Mouse (Mus musculus): ENCODE measurements around the gene Emsy.

The Emsy gene

GRCm38 (mm10) chr7:98577461-98577860, 79.1 kb downstream of the Emsy start:
- DNase-seq (ENCODE audit: low read depth in 2 of 2, low spot score in 2 of 2), result no peak

- DNase-seq (ENCODE audit: low read depth in 2 of 2, low spot score in 2 of 2), result no peak
These were observed 80.8 kb downstream of the Emsy start for GRCm38 (mm10) chr7:98575651-98576239.

- DNase-seq (ENCODE audit: low read depth in 2 of 2, low spot score in 2 of 2), result no peak
These were observed 81.8 kb downstream of the Emsy start for GRCm38 (mm10) chr7:98574771-98575191.

GRCm38 (mm10) chr7:98574271-98574670, 82.3 kb downstream of the Emsy start:
- no peak for DNase-seq (ENCODE audit: low read depth in 2 of 2, low spot score in 2 of 2)

DNA sequence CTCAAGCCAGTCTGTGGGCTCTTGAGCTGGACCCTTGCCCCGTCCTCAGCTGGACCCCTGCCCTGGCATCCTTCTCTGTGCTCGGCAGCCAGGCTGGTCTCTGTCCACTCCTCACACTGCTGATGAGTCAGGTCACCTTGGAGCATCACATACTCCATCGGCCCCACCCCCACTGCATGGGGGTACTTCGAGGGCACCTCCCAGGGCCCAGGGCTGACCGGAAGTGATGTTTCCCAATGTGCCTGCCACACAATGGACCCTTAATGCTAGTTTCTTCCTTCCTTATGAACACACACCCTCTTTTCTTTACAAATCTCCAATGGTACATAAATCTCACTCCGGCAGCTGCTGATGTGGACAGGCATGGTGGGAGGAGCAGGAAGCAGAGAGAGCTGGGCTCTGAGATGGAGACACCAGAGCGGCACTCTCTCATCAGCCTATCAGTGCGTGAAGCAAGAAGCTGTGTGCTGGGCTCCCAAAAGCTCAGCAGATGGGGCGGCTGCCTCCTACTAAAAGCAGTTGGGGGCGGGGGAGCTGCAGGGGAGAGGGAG, 83.3 kb downstream of the Emsy start:
- DNase-seq (ENCODE audit: low read depth in 2 of 2, low spot score in 2 of 2), result no peak

DNA sequence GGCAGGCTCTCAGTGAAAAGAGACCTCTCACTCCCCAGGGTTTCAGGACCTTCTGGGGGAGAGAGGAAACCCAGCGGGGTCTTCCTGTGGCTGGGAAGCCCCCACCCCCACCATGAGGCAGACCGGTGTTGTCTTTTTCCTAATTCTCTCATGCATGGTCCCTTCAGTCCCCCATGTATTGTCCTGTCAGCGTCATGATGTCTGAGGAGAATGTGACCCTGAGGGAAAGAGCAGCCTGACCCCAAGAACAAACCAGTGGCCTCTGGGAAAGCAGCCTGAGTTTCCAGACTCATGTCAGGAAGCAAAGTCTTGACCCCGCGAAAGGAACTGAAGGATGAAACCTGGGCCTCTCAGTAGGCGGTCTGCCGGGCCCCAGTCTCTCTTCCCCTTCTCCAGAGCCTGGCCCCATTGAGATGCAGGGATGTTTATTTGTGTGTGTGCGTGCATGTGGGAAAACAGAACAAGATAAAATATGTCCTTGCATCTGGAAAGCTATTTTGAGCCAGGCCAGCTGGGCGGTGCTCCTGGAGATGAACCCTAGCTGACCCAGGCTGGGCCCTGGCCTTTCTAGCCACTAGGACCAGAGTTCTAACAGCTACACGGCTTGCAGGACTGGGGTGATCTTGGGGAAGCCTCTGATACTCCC, 84.2 kb downstream of the Emsy start:
- no peak for DNase-seq (ENCODE audit: low read depth in 2 of 2, low spot score in 2 of 2)

GRCm38 (mm10) chr7:98570824-98571505, 85.6 kb downstream of the Emsy start:
- no peak for DNase-seq (ENCODE audit: low read depth in 2 of 2, low spot score in 2 of 2)

- DNase-seq (ENCODE audit: low read depth in 2 of 2, low spot score in 2 of 2), result no peak
These were observed 89.5 kb downstream of the Emsy start for GRCm38 (mm10) chr7:98567056-98567455.

DNA sequence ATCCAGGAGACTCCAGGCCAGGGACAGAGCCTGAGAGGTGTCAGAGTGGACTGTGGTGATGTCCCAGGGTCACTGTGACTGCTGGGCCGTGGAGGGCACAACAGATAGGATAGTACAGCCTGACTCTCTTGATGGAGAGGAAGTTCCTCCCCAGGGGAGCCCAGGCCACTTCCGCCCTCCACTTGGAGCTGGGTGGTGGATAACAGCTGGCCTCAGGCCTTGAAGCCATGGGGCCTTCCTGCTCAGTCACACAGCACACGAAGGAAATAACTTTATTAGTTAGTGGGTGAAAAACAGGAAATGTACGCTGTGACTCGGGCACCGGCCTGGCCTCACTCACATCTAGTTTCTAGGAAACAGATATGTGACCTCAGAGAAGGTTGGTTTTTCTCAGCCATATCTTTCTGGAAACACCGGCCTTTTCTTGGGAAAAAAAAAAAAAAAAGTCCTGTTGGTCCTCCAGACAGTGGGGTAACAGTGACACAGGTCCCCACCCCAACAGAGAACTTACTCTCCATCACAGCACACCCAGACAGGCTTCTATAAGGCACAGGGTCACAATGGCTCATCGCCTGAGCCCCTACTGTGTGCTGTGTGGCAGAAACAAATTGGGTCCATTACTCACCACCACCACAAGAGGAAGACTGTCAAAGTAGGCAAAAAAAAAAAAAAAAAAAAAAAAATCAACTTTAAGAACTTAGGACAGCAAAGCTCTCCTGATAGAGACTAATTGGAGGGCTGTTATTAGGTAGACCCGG, 91.8 kb downstream of the Emsy start:
- DNase-seq (ENCODE audit: low read depth in 2 of 2, low spot score in 2 of 2), result no peak

DNA sequence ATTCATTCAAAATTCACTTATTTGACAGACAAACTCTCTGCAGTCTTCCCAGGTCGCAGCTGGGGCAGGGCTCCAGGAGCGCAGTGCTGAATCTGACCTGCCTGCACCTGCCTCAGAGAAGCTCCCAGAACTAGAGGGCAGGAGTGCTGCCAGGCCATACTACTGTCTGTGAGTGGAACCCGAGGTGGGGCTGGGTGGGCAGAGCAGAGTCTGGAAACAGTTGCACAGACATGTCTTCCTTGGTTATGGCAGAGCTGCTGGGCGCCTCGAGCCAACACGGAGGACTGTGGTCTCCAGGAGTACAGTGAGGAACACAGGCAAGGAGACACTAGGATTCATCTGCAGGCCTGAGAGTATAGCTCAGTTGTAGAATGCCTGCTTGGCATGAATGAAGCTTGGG, 92.6 kb downstream of the Emsy start:
- no peak for DNase-seq (ENCODE audit: low read depth in 2 of 2, low spot score in 2 of 2)

DNA sequence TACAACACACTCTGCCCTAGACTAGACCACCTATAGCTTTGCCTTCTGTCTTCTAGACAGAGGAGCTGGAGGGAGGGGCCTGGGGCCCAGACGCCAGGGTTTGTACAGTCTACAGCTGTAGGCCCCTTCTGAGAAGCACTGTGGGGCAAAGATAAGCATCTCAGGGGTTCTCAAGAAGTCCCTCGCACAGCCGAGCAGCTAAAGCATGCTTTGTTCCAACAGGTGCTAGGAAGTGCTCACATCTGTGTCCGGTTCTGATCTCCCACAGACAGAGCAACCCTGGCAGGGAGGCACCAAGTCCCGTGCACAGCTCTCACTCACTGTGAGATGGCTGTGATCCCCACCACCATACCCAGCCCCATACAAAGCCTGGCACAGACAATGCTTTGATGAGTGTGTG, 93.6 kb downstream of the Emsy start:
- no peak for DNase-seq (ENCODE audit: low read depth in 2 of 2, low spot score in 2 of 2)

- no peak for DNase-seq (ENCODE audit: low read depth in 2 of 2, low spot score in 2 of 2)
These were observed 94.4 kb downstream of the Emsy start for GRCm38 (mm10) chr7:98562186-98562585.

DNA sequence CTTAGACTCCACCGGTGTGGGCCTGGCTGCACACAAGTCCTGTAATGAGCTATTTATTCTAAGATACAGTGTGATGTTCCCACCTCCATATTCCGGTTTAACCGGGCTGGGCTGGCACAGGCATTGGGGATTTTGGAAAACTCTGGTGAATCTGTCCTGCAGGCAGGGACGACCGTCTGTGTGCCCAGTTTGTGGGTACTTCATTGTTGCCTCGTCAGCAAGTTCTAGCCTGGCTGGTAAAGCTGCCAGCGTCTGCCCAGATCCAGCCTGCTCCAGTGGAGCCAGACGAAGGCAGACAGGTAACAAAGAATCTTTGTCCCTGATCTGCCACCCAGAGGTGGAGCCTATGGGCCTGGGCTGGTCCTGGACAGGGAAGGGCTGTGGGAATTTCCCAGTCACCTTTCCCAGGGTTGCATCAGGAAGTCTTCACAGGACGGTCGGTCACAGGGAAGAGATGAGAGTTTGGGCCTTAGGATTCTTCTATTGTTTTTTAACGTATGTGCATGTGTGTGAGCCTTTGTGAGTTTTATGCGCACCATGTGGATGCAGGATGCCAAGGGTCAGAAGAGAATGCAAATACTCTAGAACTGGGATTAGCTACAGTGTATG, 94.9 kb downstream of the Emsy start:
- DNase-seq (ENCODE audit: low read depth in 2 of 2, low spot score in 2 of 2), result no peak

DNA sequence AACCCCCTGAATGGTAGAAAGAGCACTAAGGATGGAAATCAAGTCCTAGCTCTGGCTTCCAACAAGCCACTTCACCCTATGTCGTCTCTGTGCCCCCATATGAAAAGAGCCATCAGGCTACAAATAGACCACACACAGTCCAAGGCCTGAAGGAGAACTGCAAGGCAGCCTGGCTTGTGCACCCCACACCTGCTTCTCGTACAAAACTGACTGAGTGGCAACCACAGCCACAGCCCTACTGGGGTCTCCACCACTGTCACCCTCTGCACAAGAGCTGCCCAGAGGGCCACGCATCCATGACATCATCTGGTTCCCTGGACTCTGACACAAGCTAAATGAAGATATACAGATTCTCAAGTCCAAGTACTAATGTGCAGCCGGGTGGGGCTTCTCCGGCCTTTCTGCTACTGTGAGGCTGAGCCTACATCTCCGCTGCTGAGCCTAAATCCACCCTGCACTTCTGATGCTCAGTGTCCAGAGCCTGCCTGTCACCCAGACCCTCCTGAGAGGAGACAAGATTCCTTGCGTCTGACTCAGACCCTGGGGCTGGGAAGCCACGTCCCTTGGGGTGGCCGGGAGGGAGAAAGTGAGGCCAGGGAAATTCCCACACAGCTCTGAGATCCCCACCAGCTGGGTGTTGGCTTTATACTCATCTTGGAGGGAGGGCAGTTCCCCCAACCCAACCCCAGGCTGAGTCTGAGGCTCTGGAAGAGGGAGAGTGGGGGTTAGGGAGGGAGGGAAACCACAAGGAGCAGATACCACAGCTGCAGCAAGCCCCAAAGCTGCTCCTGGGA, 98.3 kb downstream of the Emsy start:
- DNase-seq (ENCODE audit: low read depth in 2 of 2, low spot score in 2 of 2), result no peak

GRCm38 (mm10) chr7:98556767-98557394, 99.7 kb downstream of the Emsy start:
- DNase-seq (ENCODE audit: low read depth in 2 of 2, low spot score in 2 of 2), result no peak

GRCm38 (mm10) chr7:98551041-98551440, 105.5 kb downstream of the Emsy start:
- DNase-seq (ENCODE audit: low read depth in 2 of 2, low spot score in 2 of 2), result no peak

DNA sequence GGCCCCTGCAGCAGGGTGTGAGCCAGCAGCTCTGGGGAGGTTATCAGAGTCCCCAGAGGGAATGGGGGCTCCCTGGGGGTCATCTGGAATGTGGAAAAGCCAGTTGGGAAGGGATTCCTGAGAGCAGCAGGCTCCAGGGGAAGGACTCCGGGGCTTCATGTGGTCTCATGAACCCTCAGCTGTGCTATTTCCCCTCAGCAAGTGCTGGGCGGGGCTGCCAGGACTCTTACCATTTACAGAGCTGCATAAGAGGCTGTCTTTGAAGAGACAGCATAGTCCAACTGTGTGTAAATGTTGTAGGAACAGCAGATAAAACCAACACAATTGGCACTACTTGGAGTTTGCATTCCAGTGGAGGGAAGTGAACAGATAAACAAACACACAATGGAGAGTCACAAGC, 106.0 kb downstream of the Emsy start:
- DNase-seq (ENCODE audit: low read depth in 2 of 2, low spot score in 2 of 2), result no peak

GRCm38 (mm10) chr7:98548839-98549238, 107.7 kb downstream of the Emsy start:
- no peak for DNase-seq (ENCODE audit: low read depth in 2 of 2, low spot score in 2 of 2)

- no peak for DNase-seq (ENCODE audit: low read depth in 2 of 2, low spot score in 2 of 2)
These were observed 112.0 kb downstream of the Emsy start for GRCm38 (mm10) chr7:98544556-98544955.

DNA sequence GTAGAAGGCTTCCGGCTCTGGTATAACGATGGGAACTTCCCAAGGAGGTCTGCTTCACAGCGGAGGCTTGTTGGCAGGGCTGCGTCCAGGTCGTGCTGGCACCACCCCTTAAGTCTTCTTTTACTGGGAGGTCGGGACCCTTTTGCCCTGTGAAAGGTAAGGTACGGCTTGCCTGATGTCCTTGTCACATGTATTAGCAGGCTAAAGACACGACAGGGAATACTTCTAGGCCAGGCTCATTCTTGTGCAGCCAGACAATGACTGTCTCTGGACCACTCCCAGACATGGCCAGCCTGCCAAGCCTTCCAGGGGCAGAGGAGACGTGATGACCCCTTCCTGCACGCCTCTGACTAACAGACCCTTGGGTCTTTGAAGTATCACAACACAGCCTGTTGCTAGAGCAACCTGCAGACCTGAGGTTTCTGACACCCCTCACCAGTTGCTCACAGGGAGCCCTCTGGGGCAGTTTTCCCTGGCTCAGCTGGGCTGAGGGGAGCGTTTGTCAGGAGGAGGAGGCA, 112.7 kb downstream of the Emsy start:
- no peak for DNase-seq (ENCODE audit: low read depth in 2 of 2, low spot score in 2 of 2)
